Mouse (Mus musculus) heart, postnatal 0 days (tissue): ENCODE results near the gene Tdrd7.

Experiments used
- CTCF ChIP-seq: IDR thresholded peaks from 2 replicates; pipeline ENCODE4 v1.5.1; 2016; ENCODE audit warnings: antibody characterized with exemption, control low read depth, low read depth
- EP300 ChIP-seq: IDR thresholded peaks from 2 replicates; pipeline ENCODE4 v1.6.1; 2016; ENCODE audit warnings: antibody characterized with exemption, low read depth

DNA sequence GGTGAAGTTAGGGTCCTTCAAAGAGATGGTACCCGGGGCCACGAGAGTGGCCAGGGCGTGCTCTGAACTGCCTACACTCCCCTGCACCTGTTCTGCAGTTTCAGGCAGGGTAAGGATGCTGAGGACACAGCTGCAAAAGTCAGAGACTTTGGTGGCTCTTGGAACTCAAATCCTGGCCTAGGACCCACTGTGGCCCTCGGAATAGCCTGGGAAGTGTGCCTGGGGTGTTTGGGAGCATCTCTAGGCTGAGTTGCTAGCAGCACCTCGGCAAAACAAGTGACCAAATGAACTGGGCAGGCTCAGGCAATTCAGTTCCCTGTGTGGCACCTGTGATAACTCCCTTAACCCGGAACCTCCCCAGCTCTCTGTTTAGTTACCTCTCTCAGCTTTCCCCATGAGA is 74.8 kb downstream of the Tdrd7 start:
- TF ChIP-seq CTCF, result no peak
- TF ChIP-seq EP300, result no peak
